Mouse (Mus musculus) lung, postnatal 0 days (tissue): ENCODE measurements at regions not wholly inside any gene's neighbourhood (a gene's known extent, or its start where the extent isn't known, plus 50 kb on each side); places are given as distances from the start of the nearest gene placed in this dataset.
A peak's percentile ranks its signal among the peaks of the same experiment; 100 is the strongest.
"Not testable (repeated sequence)": the region's sequence is repeated elsewhere in the genome, so short reads cannot be mapped to it uniquely, and the experiment has no call there.

ENCODE experiments used
- ATAC-seq: fragments of 200-750 bp; cut with Nextera tagmentation; 2 replicates; pipeline ENCODE4 v1.8.0; 2017; ENCODE audit warnings: moderate library complexity
- DNase-seq: peaks from one replicate; pipeline ENCODE4 v3.0.0-alpha.2; 2016; ENCODE audit warnings: low spot score
- H3K27ac ChIP-seq: fragments of 300-500 bp; sonication (generic); 2 replicates; pipeline ENCODE4 v1.5.1; 2014; ENCODE audit warnings: antibody characterized with exemption, mild to moderate bottlenecking, low read length, mixed read lengths
- H3K27me3 ChIP-seq: fragments of 300-500 bp; sonication (generic); replicated peaks from 2 replicates; pipeline ENCODE4 v1.6.1; 2014; ENCODE audit warnings: low read length, mixed read lengths; ENCODE audit not compliant: insufficient read depth
- H3K36me3 ChIP-seq: fragments of 300-500 bp; sonication (generic); 2 replicates; pipeline ENCODE4 v1.6.1; 2014; ENCODE audit warnings: low read length, mixed read lengths; ENCODE audit not compliant: insufficient read depth
- H3K4me1 ChIP-seq: fragments of 300-500 bp; sonication (generic); 2 replicates; pipeline ENCODE4 v1.6.1; 2014; ENCODE audit warnings: antibody characterized with exemption, low read depth, low read length, mixed read lengths; ENCODE audit not compliant: insufficient read depth
- H3K4me2 ChIP-seq: fragments of 300-500 bp; sonication (generic); replicated peaks from 2 replicates; pipeline ENCODE4 v1.6.1; 2014; ENCODE audit warnings: low read depth, mild to moderate bottlenecking, low read length, moderate library complexity, mixed read lengths
- H3K4me3 ChIP-seq: fragments of 300-500 bp; sonication (generic); 2 replicates; pipeline ENCODE4 v1.5.1; 2014; ENCODE audit warnings: low read depth, low read length
- H3K9ac ChIP-seq: fragments of 300-500 bp; sonication (generic); replicated peaks from 2 replicates; pipeline ENCODE4 v1.6.1; 2014; ENCODE audit warnings: low read depth, mild to moderate bottlenecking
- H3K9me3 ChIP-seq: fragments of 300-500 bp; sonication (generic); 2 replicates; pipeline ENCODE4 v1.6.1; 2016; ENCODE audit warnings: low read length, mixed read lengths
- CTCF ChIP-seq: IDR thresholded peaks from 2 replicates; pipeline ENCODE4 v1.5.1; 2016; ENCODE audit warnings: antibody characterized with exemption, mild to moderate bottlenecking
- EP300 ChIP-seq: IDR thresholded peaks from 2 replicates; pipeline ENCODE4 v1.6.1; 2016; ENCODE audit warnings: antibody characterized with exemption, mild to moderate bottlenecking, control low read depth
- WGBS: fragments of 180-500 bp; shearing (Covaris S2); extraction: QIAGEN DNeasy Blood & Tissue Kit; methylation state at CpG from one replicate; pipeline ENCODE4 v1.1.7; 2014; 5-methylcytosine and 5-hydroxymethylcytosine counted together

DNA sequence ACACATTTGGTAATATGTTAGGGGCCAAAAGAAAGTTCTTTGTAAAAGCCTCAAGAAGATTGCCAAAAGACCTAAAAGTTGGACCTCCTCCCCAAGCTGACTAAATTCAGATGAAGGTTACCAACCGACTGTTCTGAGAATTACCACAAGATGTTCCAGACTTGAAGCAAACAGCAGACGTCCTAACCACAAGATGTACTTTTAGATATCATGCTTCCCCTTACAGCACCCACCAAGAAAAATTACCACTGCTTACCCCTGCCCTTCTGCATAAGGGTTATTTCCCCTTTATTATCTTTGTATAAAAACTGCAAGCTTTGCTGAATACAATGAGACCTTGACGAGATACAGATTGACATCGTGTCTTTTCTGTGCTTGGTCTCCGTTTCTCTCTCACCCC, 121.6 kb upstream of the Cst10 start:
- no peaks in the 10 kb centered on the region for H3K36me3 ChIP-seq
- H3K4me2 ChIP-seq: no peak overlapping the region
- no peak for DNase-seq
- no peaks in the 10 kb centered on the region for H3K9me3 ChIP-seq
- no peak overlapping the region for H3K4me3 ChIP-seq
- TF ChIP-seq CTCF: no peak
- no peak for TF ChIP-seq EP300
- 72% methylated on average over 5 of the region's 5 CpGs for WGBS
- H3K27me3 ChIP-seq: no peaks in the 10 kb centered on the region
- no peak for ATAC-seq
- no peaks in the 10 kb centered on the region for H3K4me1 ChIP-seq
- no peak overlapping the region for H3K9ac ChIP-seq
- H3K27ac ChIP-seq: no peak overlapping the region

DNA sequence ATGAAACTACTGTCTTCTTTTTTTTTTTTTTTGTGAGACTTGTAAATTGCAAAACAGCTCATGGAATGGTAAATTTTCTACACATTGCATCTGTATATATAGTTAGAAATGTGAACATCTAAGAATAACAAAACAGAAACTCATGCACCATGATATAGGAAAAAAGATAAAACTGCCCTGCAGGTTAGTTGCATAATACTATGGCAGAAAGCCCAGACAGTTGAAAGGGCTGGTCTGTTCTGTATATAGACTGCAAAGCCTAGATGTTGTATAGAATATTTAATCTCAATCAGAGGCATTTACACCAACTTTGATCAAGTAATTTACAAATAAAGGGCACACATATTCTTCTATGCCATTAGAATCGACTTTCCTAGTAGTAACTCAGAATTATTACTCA, 120.7 kb upstream of the Cst10 start:
- no peak overlapping the region for H3K9ac ChIP-seq
- no peak overlapping the region for H3K4me3 ChIP-seq
- H3K4me2 ChIP-seq: no peak overlapping the region
- DNase-seq: no peak
- ATAC-seq: no peak
- no peaks in the 10 kb centered on the region for H3K27me3 ChIP-seq
- no peak overlapping the region for H3K27ac ChIP-seq
- TF ChIP-seq EP300 (no peak), CTCF (no peak)
- H3K4me1 ChIP-seq: no peaks in the 10 kb centered on the region
- H3K9me3 ChIP-seq: no peaks in the 10 kb centered on the region
- WGBS: 48% methylated on average over 1 of the region's 1 CpGs
- H3K36me3 ChIP-seq: no peaks in the 10 kb centered on the region

DNA sequence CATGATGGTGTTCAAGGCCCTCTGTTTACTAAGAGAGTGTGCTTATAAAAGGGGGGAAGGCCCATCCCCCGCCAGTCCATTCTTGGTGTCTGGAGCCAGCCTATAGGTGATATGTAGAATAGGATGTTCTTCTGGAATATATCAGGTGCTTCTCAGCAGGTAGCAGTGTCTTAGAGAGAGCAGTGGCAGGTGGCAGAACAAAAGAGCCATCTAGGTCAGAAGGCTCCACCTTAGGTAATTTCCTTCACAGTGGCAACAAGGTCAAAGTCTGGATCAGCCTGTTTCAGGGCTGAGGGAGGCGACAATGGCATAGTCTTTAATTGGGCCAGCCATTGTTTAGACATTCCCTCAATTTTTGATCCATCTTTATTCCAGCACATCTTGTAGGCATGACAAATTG, 107.9 kb upstream of the Cst10 start:
- H3K4me3 ChIP-seq, DNase-seq, H3K27ac ChIP-seq, H3K36me3 ChIP-seq, H3K4me1 ChIP-seq, H3K9me3 ChIP-seq, H3K9ac ChIP-seq, H3K4me2 ChIP-seq, H3K27me3 ChIP-seq, ATAC-seq: not testable (repeated sequence)
- WGBS: 80% methylated on average over 2 of the region's 2 CpGs

DNA sequence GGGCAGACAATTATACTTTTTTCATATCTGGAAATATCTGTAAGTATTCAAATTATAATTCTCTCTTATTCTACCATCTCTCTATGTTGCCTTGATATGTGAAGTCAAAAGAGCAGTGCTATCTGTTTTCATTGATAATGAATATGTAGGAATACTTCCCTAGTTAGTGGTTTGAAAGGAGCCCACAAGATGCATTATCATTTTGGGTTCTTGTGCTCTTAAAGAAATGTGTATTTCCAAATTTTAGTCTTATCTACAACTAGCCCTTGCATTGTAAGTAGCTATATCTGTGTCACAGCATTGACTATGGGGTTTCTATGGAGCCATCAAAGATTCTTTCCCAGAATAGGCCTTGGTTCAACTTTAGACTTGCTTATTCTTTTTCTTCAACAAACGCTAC, 99.3 kb upstream of the Cst10 start:
- H3K4me1 ChIP-seq: no peaks in the 10 kb centered on the region
- TF ChIP-seq CTCF (no peak), EP300 (no peak)
- no peak overlapping the region for H3K4me2 ChIP-seq

DNA sequence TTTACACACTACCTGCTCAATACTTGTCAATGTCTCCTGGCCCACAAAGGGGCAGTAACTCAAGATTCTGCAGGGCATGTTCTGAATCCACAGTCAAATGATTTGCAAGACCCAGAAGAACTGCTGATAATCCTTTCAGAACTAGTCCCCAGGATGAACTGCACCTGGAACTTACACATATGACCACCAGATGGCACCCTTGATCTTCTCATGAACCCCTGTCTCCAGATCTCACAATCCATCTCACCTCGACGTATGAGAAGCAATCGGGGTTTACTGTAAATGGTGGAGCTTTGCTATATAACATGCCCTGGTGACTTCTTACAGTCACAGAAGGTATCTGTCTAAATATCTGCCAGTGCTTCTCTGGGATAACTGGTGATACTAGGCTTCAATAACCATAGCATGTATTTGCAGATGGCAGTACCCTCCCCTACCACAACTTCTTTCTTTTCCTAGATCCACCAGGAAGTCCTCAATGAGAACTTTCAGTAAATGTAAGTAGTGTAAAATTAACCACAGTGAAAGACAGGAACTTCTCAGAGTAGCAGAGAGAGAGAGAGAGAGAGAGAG, 54.5 kb upstream of the Cst10 start:
- H3K27ac ChIP-seq: no peak overlapping the region
- no peak for ATAC-seq
- no peaks in the 10 kb centered on the region for H3K27me3 ChIP-seq
- no peaks in the 10 kb centered on the region for H3K4me1 ChIP-seq
- H3K4me3 ChIP-seq: no peak overlapping the region
- WGBS: 12% methylated on average over 3 of the region's 3 CpGs
- no peak overlapping the region for H3K9ac ChIP-seq
- no peaks in the 10 kb centered on the region for H3K9me3 ChIP-seq
- peak; percentile 72 for DNase-seq
- TF ChIP-seq CTCF: peak; percentile 78
- TF ChIP-seq EP300: no peak
- no peaks in the 10 kb centered on the region for H3K36me3 ChIP-seq
- no peak overlapping the region for H3K4me2 ChIP-seq

More for the DNA sequence above, 99.3 kb upstream of the Cst10 start:
- H3K27ac ChIP-seq: no peak overlapping the region
- ATAC-seq (no peak), DNase-seq (no peak)
- peaks cover 5% of the 10 kb centered on the region; the same call in 1 of the 2 replicates for H3K9me3 ChIP-seq
- H3K36me3 ChIP-seq: no peaks in the 10 kb centered on the region
- 64% methylated on average over 1 of the region's 1 CpGs for WGBS
- no peak overlapping the region for H3K9ac ChIP-seq
- H3K27me3 ChIP-seq: no peaks in the 10 kb centered on the region
- no peak overlapping the region for H3K4me3 ChIP-seq
